Mouse (Mus musculus): ENCODE measurements around the gene Pgm2. TPM values are rescaled to one million over a fixed set of nuclear protein-coding genes. Genes with fewer than 3 reads are reported as not detected.

The Pgm2 gene
- total and polyA plus RNA-seq, 2 experiments from 2014 or later = 12.6 to 14.0 TPM

GRCm38 (mm10) chr5:64117191-64117590, 24.4 kb downstream of the Pgm2 start:
- no peaks in the 10 kb centered on the region; the same call in 1 of the 2 replicates for H3K9me3 ChIP-seq (ENCODE audit: low read length)
- H3K4me3 ChIP-seq (ENCODE audit: low read depth, low read length) = no peak overlapping the region
- no peaks in the 10 kb centered on the region for H3K27me3 ChIP-seq (ENCODE audit: insufficient read depth, low read length)
- no peaks in the 10 kb centered on the region for H3K4me1 ChIP-seq (ENCODE audit: insufficient read depth, low read length)
- no peak overlapping the region for H3K27ac ChIP-seq (ENCODE audit: low read depth, low read length)
- ATAC-seq (ENCODE audit: low FRiP score) = no peak
- peaks cover 27% of the 10 kb centered on the region for H3K36me3 ChIP-seq (ENCODE audit: insufficient read depth, low read length)
- no peak for TF ChIP-seq CTCF (IDR thresholded peaks at IDR 0.05)
- H3K9ac ChIP-seq (replicated peaks; ENCODE audit: low read length, poor library complexity, severe bottlenecking) = no peak overlapping the region
- WGBS = 43% methylated on average over 1 of the region's 1 CpGs
- H3K4me2 ChIP-seq (ENCODE audit: low read depth, low read length, poor library complexity, severe bottlenecking) = no peak overlapping the region
- DNase-seq (ENCODE audit: low spot score) = no peak

DNA sequence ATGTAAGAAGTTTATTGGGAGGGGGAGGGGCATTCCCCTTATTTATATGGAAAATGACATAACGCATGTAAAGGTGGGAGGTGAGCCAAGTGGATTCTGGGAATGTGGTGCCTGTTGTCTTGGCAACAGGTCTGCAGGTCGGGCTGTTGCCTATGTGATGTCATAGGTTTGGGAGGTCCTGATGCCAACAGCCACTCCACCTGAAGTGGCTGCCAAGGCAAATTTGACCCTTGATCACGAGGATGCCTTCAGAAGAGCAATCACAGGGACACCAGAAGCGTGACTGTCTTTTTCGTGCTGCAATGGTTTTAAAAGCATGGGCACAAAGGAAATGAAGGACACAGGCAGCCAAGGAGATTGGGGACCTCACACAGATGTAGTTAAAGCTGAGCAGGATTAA, 33.0 kb downstream of the Pgm2 start:
- Histone ChIP-seq H3K4me2 (ENCODE audit: low read depth, low read length, poor library complexity, severe bottlenecking) (no peak overlapping the region), H3K9ac (replicated peaks; ENCODE audit: low read length, poor library complexity, severe bottlenecking) (no peak overlapping the region), H3K4me1 (ENCODE audit: insufficient read depth, low read length) (no peaks in the 10 kb centered on the region), H3K4me3 (ENCODE audit: low read depth, low read length) (no peak overlapping the region), H3K27ac (ENCODE audit: low read depth, low read length) (no peak overlapping the region), H3K36me3 (ENCODE audit: insufficient read depth, low read length) (peaks cover 4% of the 10 kb centered on the region; the same call in 1 of the 2 replicates), H3K27me3 (ENCODE audit: insufficient read depth, low read length) (no peaks in the 10 kb centered on the region), H3K9me3 (ENCODE audit: low read length) (no peaks in the 10 kb centered on the region)
- no peak for TF ChIP-seq CTCF (IDR thresholded peaks at IDR 0.05)
- ATAC-seq (ENCODE audit: low FRiP score) = no peak
- 52% methylated on average over 5 of the region's 5 CpGs for WGBS
- no peak for DNase-seq (ENCODE audit: low spot score)

GRCm38 (mm10) chr5:64131550-64131949, 38.8 kb downstream of the Pgm2 start:
- ATAC-seq (ENCODE audit: low FRiP score) = no peak

DNA sequence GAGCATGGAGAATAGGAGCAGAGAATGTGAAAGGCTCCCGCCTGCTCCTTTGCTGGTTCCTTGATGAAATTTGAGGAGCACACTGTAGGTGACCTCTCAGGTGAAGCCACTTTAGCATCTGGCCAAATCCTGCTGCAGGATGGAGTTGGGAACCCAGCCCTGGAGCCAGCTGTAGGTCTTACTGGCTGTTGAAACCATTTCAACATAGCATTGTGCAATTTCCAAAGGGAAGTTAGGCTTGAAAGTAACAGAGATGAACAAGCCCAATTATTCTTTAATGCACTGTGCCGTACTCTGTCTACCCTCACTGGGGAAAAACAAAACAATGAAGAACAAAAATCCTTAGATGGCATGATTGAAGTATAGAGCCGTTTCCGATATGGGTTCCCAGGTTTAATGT, 41.2 kb downstream of the Pgm2 start:
- WGBS = 91% methylated on average over 4 of the region's 4 CpGs
- ATAC-seq (ENCODE audit: low FRiP score) (no peak), DNase-seq (ENCODE audit: low spot score) (no peak)
- Histone ChIP-seq H3K36me3 (ENCODE audit: insufficient read depth, low read length) (no peaks in the 10 kb centered on the region), H3K4me2 (ENCODE audit: low read depth, low read length, poor library complexity, severe bottlenecking) (no peak overlapping the region), H3K27ac (ENCODE audit: low read depth, low read length) (no peak overlapping the region), H3K27me3 (ENCODE audit: insufficient read depth, low read length) (no peaks in the 10 kb centered on the region), H3K9me3 (ENCODE audit: low read length) (no peaks in the 10 kb centered on the region), H3K9ac (replicated peaks; ENCODE audit: low read length, poor library complexity, severe bottlenecking) (no peak overlapping the region), H3K4me1 (ENCODE audit: insufficient read depth, low read length) (no peaks in the 10 kb centered on the region), H3K4me3 (ENCODE audit: low read depth, low read length) (no peak overlapping the region)
- no peak for TF ChIP-seq CTCF (IDR thresholded peaks at IDR 0.05)

More at GRCm38 (mm10) chr5:64131550-64131949, 38.8 kb downstream of the Pgm2 start:
- Histone ChIP-seq H3K9me3 (ENCODE audit: low read length) (no peaks in the 10 kb centered on the region), H3K9ac (replicated peaks; ENCODE audit: low read length, poor library complexity, severe bottlenecking) (no peak overlapping the region), H3K27ac (ENCODE audit: low read depth, low read length) (no peak overlapping the region), H3K27me3 (ENCODE audit: insufficient read depth, low read length) (no peaks in the 10 kb centered on the region), H3K4me2 (ENCODE audit: low read depth, low read length, poor library complexity, severe bottlenecking) (no peak overlapping the region), H3K36me3 (ENCODE audit: insufficient read depth, low read length) (peaks cover 4% of the 10 kb centered on the region; the same call in 1 of the 2 replicates), H3K4me3 (ENCODE audit: low read depth, low read length) (no peak overlapping the region), H3K4me1 (ENCODE audit: insufficient read depth, low read length) (no peaks in the 10 kb centered on the region)
- no peak for DNase-seq (ENCODE audit: low spot score)
- 62% methylated on average over 5 of the region's 5 CpGs for WGBS
- no peak for TF ChIP-seq CTCF (IDR thresholded peaks at IDR 0.05)

DNA sequence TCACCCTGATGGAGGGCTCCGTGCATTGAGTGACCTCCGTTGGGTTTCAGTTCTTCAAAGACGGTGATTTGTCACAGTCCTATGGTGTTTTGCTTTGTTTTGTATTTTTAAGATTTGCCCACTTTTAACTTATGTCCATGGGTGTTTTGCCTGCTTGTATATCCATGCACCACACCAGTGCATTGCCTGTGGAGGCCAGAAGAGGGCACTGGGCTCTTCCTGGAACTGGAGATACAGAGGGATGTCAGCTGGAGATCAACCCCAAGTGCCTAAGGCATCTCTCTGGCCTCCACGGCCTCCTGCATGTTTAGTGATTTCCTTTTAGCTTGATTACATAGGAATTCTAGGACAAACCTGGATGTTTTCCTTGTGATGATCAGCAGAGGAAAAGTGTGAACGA, 43.6 kb downstream of the Pgm2 start:
- Histone ChIP-seq H3K36me3 (ENCODE audit: insufficient read depth, low read length) (no peaks in the 10 kb centered on the region), H3K9me3 (ENCODE audit: low read length) (no peaks in the 10 kb centered on the region), H3K4me2 (ENCODE audit: low read depth, low read length, poor library complexity, severe bottlenecking) (no peak overlapping the region), H3K4me1 (ENCODE audit: insufficient read depth, low read length) (no peaks in the 10 kb centered on the region), H3K27me3 (ENCODE audit: insufficient read depth, low read length) (no peaks in the 10 kb centered on the region), H3K4me3 (ENCODE audit: low read depth, low read length) (no peak overlapping the region), H3K27ac (ENCODE audit: low read depth, low read length) (no peak overlapping the region), H3K9ac (replicated peaks; ENCODE audit: low read length, poor library complexity, severe bottlenecking) (no peak overlapping the region)
- no peak for DNase-seq (ENCODE audit: low spot score)
- ATAC-seq (ENCODE audit: low FRiP score) = no peak
- 78% methylated on average over 5 of the region's 5 CpGs for WGBS
- TF ChIP-seq CTCF (IDR thresholded peaks at IDR 0.05) = peak; percentile 55

DNA sequence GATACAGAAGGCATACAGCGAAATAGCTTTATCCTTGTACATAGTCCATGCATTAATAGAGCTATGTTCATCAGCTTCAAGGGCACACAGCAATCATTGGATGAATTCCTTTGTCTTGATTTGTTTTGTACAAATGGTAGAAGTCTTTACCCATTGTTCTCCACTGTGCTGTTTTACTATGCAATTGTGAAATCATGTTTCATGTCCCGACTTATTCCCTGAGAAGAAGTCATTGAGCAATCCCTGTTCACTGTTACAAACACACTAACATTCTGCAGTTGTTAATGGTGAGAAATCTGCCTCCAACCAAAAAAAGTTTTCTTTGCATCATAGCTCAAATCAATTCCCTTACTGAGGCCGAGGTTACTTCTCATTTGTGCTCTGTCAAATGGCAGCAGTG, 47.5 kb downstream of the Pgm2 start:
- TF ChIP-seq CTCF (IDR thresholded peaks at IDR 0.05) = no peak
- WGBS = 84% methylated on average over 3 of the region's 3 CpGs
- H3K9me3 ChIP-seq (ENCODE audit: low read length) = no peaks in the 10 kb centered on the region
- H3K4me1 ChIP-seq (ENCODE audit: insufficient read depth, low read length) = no peaks in the 10 kb centered on the region
- ATAC-seq (ENCODE audit: low FRiP score) (no peak), DNase-seq (ENCODE audit: low spot score) (no peak)
- no peaks in the 10 kb centered on the region for H3K27me3 ChIP-seq (ENCODE audit: insufficient read depth, low read length)
- no peak overlapping the region for H3K4me2 ChIP-seq (ENCODE audit: low read depth, low read length, poor library complexity, severe bottlenecking)
- H3K36me3 ChIP-seq (ENCODE audit: insufficient read depth, low read length) = no peaks in the 10 kb centered on the region
- no peak overlapping the region for H3K9ac ChIP-seq (replicated peaks; ENCODE audit: low read length, poor library complexity, severe bottlenecking)
- no peak overlapping the region for H3K4me3 ChIP-seq (ENCODE audit: low read depth, low read length)
- no peak overlapping the region for H3K27ac ChIP-seq (ENCODE audit: low read depth, low read length)
